Mouse (Mus musculus) heart, adult 2 months (tissue): ENCODE results near the gene Dab1.

Experiments used
- CTCF ChIP-seq: fragments of 200-600 bp; IDR thresholded peaks from 2 replicates; pipeline ENCODE4 v1.8.1; 2022; ENCODE audit warnings: antibody characterized with exemption, mild to moderate bottlenecking, moderate library complexity
- POLR2A ChIP-seq: fragments of 200-500 bp; IDR thresholded peaks from 2 replicates; pipeline ENCODE4 v1.6.1; 2011; ENCODE audit warnings: mild to moderate bottlenecking, low read depth, low read length, control low read depth; ENCODE audit not compliant: insufficient read depth

- TF ChIP-seq POLR2A (no peak), CTCF (no peak)
Observed at GRCm38 (mm10) chr4:104301764-104302163, 682.6 kb downstream of the Dab1 start.
